Mouse (Mus musculus) urinary bladder, postnatal 14 days (tissue): Measurements from ENCODE around the gene Dcpp2.
"Not testable (repeated sequence)": the region's sequence is repeated elsewhere in the genome, so short reads cannot be mapped to it uniquely, and the experiment has no call there.

Experiments
- DNase-seq: peaks from one replicate; pipeline ENCODE4 v3.0.0; 2021; ENCODE audit warnings: low spot score

Gene Dcpp2

GRCm38 (mm10) chr17:23931157-23931556 lies 50.5 kb downstream of the Dcpp2 start:
- DNase-seq, result no peak

- DNase-seq, result no peak
Measured at GRCm38 (mm10) chr17:23941372-23941771, 60.7 kb downstream of the Dcpp2 start, which contains the start of gene Sbp. Gene Sbp, plus strand, starts transcription at chr17:23941672.

- DNase-seq, result not testable (repeated sequence)
Measured at GRCm38 (mm10) chr17:23947486-23947885, 66.8 kb downstream of the Dcpp2 start.

- no peak for DNase-seq
Measured at GRCm38 (mm10) chr17:23949068-23949467, 68.4 kb downstream of the Dcpp2 start.
